Mouse (Mus musculus) heart, embryonic 12.5 days (tissue): ENCODE results near the gene Gnai2. TPM values are rescaled to one million over a fixed set of nuclear protein-coding genes. Genes with fewer than 3 reads are reported as not detected.

Experiments used
- ATAC-seq: fragments of 200-750 bp; cut with Nextera tagmentation; 2 replicates; pipeline ENCODE4 v1.8.0; 2017; ENCODE audit warnings: moderate TSS enrichment, moderate library complexity; ENCODE audit not compliant: insufficient number of reproducible peaks, low FRiP score
- H3K27ac ChIP-seq: fragments of 300-500 bp; sonication (generic); 2 replicates; pipeline ENCODE4 v1.5.1; 2016; ENCODE audit warnings: mild to moderate bottlenecking, moderate library complexity; ENCODE audit not compliant: poor library complexity, severe bottlenecking
- H3K27me3 ChIP-seq: fragments of 300-500 bp; sonication (generic); replicated peaks from 2 replicates; pipeline ENCODE4 v1.6.1; 2016; ENCODE audit warnings: mild to moderate bottlenecking, moderate library complexity
- H3K36me3 ChIP-seq: fragments of 300-500 bp; sonication (generic); 2 replicates; pipeline ENCODE4 v1.6.1; 2016; ENCODE audit warnings: mild to moderate bottlenecking, moderate library complexity
- H3K4me1 ChIP-seq: fragments of 300-500 bp; sonication (generic); replicated peaks from 2 replicates; pipeline ENCODE4 v1.6.1; 2016; ENCODE audit warnings: mild to moderate bottlenecking
- H3K4me2 ChIP-seq: fragments of 300-500 bp; sonication (generic); 2 replicates; pipeline ENCODE4 v1.6.1; 2016; ENCODE audit warnings: mild to moderate bottlenecking, moderate library complexity
- H3K4me3 ChIP-seq: fragments of 300-500 bp; sonication (generic); 2 replicates; pipeline ENCODE4 v1.5.1; 2016; ENCODE audit warnings: mild to moderate bottlenecking
- H3K9ac ChIP-seq: fragments of 300-500 bp; sonication (generic); 2 replicates; pipeline ENCODE4 v1.6.1; 2016; ENCODE audit warnings: mild to moderate bottlenecking, moderate library complexity
- H3K9me3 ChIP-seq: fragments of 300-500 bp; sonication (generic); replicated peaks from 2 replicates; pipeline ENCODE4 v1.6.1; 2016; ENCODE audit warnings: mild to moderate bottlenecking, moderate library complexity
- WGBS: fragments of 180-500 bp; shearing (Covaris S2); methylation state at CpG from one replicate; pipeline ENCODE4 v1.1.7; 2016; 5-methylcytosine and 5-hydroxymethylcytosine counted together
- polyA plus RNA-seq: library from polyadenylated mRNA; unstranded; fragments of >200 nt; fragmentation: Nextera tagmentation; extraction: Ambion mirVana; gene quantifications from 2 replicates; pipeline ENCODE4 v1.2.1, GENCODE M21; 2016

The Gnai2 gene
- polyA plus RNA-seq, 1 experiment from 2014 or later: 404 TPM

DNA sequence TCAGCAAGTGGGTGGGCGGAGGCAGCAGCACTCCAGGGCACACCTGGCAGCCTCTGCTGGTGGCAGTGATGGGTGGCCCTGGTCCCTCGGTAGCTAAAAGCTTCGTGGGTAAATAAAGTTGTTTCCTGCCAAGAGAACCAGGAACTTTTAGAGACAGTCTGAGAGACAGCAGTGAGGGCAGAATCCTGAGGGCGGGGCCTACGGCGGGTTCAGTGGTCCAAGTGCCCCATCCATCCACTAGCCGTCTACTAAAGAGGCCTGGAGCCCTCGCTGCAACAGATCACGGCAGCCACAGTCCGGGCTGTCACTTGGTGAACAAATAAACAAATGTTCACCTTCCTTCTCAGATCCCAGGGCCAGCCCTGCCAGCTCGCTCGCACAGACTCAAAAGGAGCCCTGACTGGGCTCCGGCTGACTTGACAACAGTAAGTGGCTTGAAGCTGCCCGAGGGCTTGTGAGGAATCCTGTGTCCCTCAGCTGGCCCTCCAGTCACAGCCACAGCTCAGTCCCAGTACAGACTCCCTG is 5.2 kb downstream of the Gnai2 start:
- H3K27me3 ChIP-seq: no peaks in the 10 kb centered on the region
- H3K9ac ChIP-seq: peak overlapping the region; percentile 62
- H3K36me3 ChIP-seq: peaks cover 30% of the 10 kb centered on the region
- H3K4me3 ChIP-seq: no peak overlapping the region
- H3K4me2 ChIP-seq: peak overlapping the region; percentile 41
- peaks cover 81% of the 10 kb centered on the region for H3K4me1 ChIP-seq
- ATAC-seq: no peak
- no peaks in the 10 kb centered on the region for H3K9me3 ChIP-seq
- WGBS: 25% methylated on average over 14 of the region's 14 CpGs
- H3K27ac ChIP-seq: peak overlapping the region; percentile 76

DNA sequence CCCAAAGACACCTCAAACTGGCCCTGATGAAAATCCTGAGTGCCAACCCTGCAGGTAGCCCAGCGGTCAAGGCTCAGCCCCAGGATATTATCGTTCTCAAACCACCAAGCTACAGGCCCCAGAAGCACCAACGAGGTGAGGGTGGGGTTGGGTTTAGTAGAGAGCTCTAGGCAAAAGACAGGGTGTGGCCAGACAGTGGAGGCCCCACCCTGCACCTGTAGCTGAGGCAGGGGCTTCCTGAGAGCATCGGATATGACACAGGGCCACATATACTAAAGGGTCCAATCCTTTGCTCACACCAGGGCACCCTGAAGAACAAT is 5.8 kb downstream of the Gnai2 start:
- H3K4me3 ChIP-seq: no peak overlapping the region
- peak overlapping the region; percentile 68 for H3K9ac ChIP-seq
- H3K9me3 ChIP-seq: no peaks in the 10 kb centered on the region
- peaks cover 36% of the 10 kb centered on the region for H3K36me3 ChIP-seq
- WGBS: 44% methylated on average over 4 of the region's 4 CpGs
- peak overlapping the region; percentile 47 for H3K4me2 ChIP-seq
- H3K4me1 ChIP-seq: peaks cover 87% of the 10 kb centered on the region
- peak overlapping the region; percentile 88 for H3K27ac ChIP-seq
- H3K27me3 ChIP-seq: no peaks in the 10 kb centered on the region
- ATAC-seq: no peak

DNA sequence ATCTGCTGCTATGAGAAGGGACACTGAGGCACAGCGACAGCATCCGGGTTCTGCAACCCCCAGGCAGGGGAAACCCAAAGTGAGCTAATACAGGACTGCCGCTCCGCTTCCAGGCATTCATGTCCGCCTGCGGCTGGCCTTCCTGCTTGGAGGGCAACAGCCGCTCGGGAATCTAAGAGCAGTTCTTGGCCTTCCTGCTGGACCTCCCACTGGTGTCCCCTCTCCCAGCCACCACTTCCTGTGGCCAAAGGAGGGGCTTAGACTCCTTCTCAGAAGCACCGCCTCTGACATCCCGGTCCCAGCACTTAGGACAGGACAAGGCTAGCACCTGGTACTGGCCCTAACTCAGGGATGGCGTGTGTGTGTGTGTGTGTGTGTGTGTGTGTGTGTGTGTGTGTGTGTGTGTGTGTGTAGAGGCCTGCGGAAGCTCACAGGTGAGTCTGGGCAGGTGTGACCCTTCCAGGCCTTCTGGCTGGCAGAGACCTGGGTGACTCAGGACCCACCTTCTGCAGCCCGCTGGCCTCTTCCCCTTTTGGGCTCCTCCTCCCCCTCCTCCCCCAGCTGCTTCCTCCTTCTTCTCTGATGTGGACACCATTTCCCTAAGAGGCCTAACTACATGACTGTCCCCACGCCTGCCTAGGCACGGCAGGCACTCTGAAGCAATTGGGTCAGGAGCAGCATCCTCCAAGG is 6.3 kb downstream of the Gnai2 start:
- no peaks in the 10 kb centered on the region for H3K9me3 ChIP-seq
- H3K36me3 ChIP-seq: peaks cover 41% of the 10 kb centered on the region
- peak overlapping the region; percentile 47 for H3K4me2 ChIP-seq
- peaks cover 92% of the 10 kb centered on the region for H3K4me1 ChIP-seq
- WGBS: 47% methylated on average over 15 of the region's 15 CpGs
- ATAC-seq: peak; percentile 26; the same call in 1 of the 2 replicates
- peak overlapping the region; percentile 88 for H3K27ac ChIP-seq
- no peaks in the 10 kb centered on the region for H3K27me3 ChIP-seq
- H3K9ac ChIP-seq: peak overlapping the region; percentile 68
- no peak overlapping the region for H3K4me3 ChIP-seq

GRCm38 (mm10) chr9:107627387-107628255 is 7.5 kb downstream of the Gnai2 start:
- H3K4me1 ChIP-seq: peaks cover 89% of the 10 kb centered on the region
- no peaks in the 10 kb centered on the region for H3K27me3 ChIP-seq
- H3K4me2 ChIP-seq: peak overlapping the region; percentile 47
- no peaks in the 10 kb centered on the region for H3K9me3 ChIP-seq
- H3K36me3 ChIP-seq: peaks cover 51% of the 10 kb centered on the region
- ATAC-seq: no peak
- peak overlapping the region; percentile 68 for H3K9ac ChIP-seq
- peak overlapping the region; percentile 88 for H3K27ac ChIP-seq
- no peak overlapping the region for H3K4me3 ChIP-seq
- WGBS: 25% methylated on average over 20 of the region's 20 CpGs

GRCm38 (mm10) chr9:107626844-107627277 is 8.3 kb downstream of the Gnai2 start:
- H3K36me3 ChIP-seq: peaks cover 54% of the 10 kb centered on the region
- no peaks in the 10 kb centered on the region for H3K27me3 ChIP-seq
- peak overlapping the region; percentile 47 for H3K4me2 ChIP-seq
- ATAC-seq: peak; percentile 59
- no peak overlapping the region for H3K4me3 ChIP-seq
- no peaks in the 10 kb centered on the region for H3K9me3 ChIP-seq
- peak overlapping the region; percentile 88 for H3K27ac ChIP-seq
- WGBS: 4% methylated on average over 2 of the region's 2 CpGs
- peak overlapping the region; percentile 68 for H3K9ac ChIP-seq
- H3K4me1 ChIP-seq: peaks cover 87% of the 10 kb centered on the region

DNA sequence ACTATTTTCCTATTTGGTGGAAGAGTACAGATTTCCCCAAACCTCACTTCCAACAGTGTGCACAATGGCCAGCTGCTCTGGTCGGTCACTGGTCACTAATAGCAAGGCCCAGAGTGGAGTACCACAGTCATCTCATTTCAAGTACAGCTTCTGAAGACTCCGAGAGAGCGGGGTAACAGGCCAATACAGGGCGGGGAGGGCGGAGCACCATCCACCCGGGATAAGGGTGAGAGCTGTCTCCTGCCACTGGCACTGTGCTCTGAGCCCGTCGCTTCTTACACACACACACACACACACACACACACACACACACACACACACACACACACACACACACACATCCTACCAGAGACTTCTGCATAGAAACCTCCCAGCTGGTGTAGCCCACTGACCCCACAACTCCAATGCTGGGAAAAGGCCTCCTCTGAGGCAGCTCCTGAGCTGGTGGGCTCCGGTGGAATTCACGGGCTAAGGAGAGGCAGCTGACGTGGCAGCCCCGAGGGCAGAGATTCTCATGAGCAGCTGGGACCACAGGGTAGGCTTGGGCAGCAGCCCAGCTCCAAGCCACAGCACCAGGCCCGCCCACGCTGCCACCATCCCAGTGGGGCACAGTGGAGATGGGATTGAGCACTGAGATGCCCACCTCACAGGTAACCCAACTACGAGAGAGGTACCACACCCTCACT is 8.9 kb downstream of the Gnai2 start:
- Histone ChIP-seq H3K4me3 (no peak overlapping the region), H3K27me3 (no peaks in the 10 kb centered on the region), H3K27ac (peak overlapping the region; percentile 88), H3K4me1 (peaks cover 85% of the 10 kb centered on the region), H3K36me3 (peaks cover 51% of the 10 kb centered on the region), H3K9me3 (no peaks in the 10 kb centered on the region), H3K9ac (peak overlapping the region; percentile 68; the same call in 1 of the 2 replicates), H3K4me2 (peak overlapping the region; percentile 47)
- 50% methylated on average over 15 of the region's 15 CpGs for WGBS
- ATAC-seq: 0 out of 2 replicates have a peak, but pooled peaks have one; percentile 3

DNA sequence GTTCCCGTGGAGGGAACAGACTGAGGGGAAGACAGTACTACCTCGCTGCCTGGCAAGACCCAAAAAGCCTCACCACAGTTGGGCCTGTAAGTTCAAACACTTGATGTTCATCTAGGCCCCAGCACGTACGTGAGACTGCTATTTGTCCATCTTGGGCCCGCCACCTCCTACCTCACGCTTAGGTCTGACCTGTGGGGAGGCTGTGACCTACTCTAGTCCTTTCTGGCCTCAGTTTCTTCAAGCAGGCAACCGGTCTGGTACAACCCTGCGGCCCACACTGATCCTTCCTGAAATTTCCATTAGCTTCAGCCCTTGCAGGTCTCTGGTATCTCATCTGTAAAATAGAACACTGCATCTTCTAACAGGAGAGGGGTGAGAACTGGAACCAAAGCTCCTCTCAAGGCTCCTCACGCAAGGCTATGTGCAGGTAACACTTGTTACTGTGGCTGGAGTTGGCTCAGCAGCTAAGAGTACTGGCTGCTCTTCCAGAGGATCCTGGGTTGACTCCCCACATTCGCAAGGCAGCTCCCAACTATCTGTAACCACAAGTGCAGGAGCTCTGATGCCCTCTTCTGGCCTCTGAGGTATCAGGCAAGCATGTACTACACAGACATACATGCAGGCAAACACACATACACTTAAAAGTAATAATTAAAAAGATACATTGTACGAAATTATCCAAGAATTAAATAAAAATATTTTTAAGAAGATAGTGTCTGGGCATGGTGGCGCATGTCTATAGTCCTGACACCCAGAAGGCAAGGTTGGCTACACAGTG is 9.6 kb downstream of the Gnai2 start:
- no peaks in the 10 kb centered on the region for H3K9me3 ChIP-seq
- no peak overlapping the region for H3K9ac ChIP-seq
- no peak overlapping the region for H3K4me2 ChIP-seq
- peaks cover 84% of the 10 kb centered on the region for H3K4me1 ChIP-seq
- no peak for ATAC-seq
- H3K4me3 ChIP-seq: no peak overlapping the region
- peaks cover 51% of the 10 kb centered on the region for H3K36me3 ChIP-seq
- 91% methylated on average over 12 of the region's 12 CpGs for WGBS
- H3K27ac ChIP-seq: peak overlapping the region; percentile 88
- no peaks in the 10 kb centered on the region for H3K27me3 ChIP-seq

GRCm38 (mm10) chr9:107624951-107625350 is 10.2 kb downstream of the Gnai2 start:
- Histone ChIP-seq H3K9ac (0 out of 2 replicates have a peak overlapping the region, but pooled peaks have one; percentile 39), H3K27me3 (no peaks in the 10 kb centered on the region), H3K4me3 (no peak overlapping the region), H3K9me3 (no peaks in the 10 kb centered on the region), H3K4me2 (no peak overlapping the region), H3K4me1 (peaks cover 84% of the 10 kb centered on the region), H3K36me3 (peaks cover 56% of the 10 kb centered on the region), H3K27ac (no peak overlapping the region; the same call in 1 of the 2 replicates)
- WGBS: 86% methylated on average over 3 of the region's 3 CpGs
- no peak for ATAC-seq

DNA sequence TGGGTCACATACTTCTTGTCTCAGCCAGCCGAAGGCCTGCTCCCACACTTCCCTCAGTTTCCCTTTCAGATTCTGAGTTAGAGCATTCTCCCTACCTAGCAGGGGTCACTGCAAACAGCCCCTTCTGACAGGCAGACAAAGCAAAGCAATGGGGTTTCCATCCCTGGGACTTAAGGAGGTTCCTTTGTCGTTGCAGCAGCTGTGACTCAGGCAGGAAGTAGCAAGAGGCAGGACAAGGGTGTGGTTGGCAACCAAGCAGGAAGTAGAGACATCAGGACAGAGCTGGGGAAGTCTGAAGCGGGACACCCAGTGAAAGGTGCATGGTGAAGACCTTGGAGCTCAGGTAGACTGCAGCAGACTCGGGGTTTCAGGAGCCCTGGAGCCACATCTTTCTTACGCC is 10.6 kb downstream of the Gnai2 start:
- Histone ChIP-seq H3K27ac (peak overlapping the region; percentile 36; the same call in 1 of the 2 replicates), H3K9ac (no peak overlapping the region), H3K4me3 (no peak overlapping the region), H3K36me3 (peaks cover 60% of the 10 kb centered on the region), H3K9me3 (no peaks in the 10 kb centered on the region), H3K4me1 (peaks cover 84% of the 10 kb centered on the region), H3K4me2 (no peak overlapping the region), H3K27me3 (no peaks in the 10 kb centered on the region)
- ATAC-seq: no peak
- WGBS: 76% methylated on average over 5 of the region's 5 CpGs

DNA sequence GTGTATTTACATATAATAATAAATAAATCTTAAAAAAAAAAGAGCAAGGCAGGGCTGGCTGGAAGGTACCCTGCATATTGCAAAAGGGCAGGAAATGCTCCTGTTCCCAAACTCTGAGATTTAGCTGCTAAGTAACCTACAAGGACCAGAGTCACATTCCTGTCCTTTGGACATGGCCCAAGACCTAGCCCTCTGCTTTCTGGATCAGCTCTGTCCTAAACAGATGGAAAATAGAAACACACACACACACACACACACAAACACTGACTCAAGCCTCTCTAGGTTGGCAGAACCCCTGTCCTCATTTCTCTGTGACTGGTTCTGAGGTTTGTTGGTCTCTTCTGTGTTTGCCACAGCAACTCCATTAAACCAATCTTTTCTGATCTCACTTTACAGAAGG is 14.2 kb downstream of the Gnai2 start:
- H3K9ac ChIP-seq: no peak overlapping the region
- H3K4me2 ChIP-seq: no peak overlapping the region
- H3K4me3 ChIP-seq: no peak overlapping the region
- H3K27ac ChIP-seq: 0 out of 2 replicates have a peak overlapping the region, but pooled peaks have one; percentile 94
- H3K36me3 ChIP-seq: peaks cover 68% of the 10 kb centered on the region
- peaks cover 66% of the 10 kb centered on the region for H3K4me1 ChIP-seq
- no peak for ATAC-seq
- no peaks in the 10 kb centered on the region for H3K27me3 ChIP-seq
- H3K9me3 ChIP-seq: no peaks in the 10 kb centered on the region
